Mouse (Mus musculus) midbrain, embryonic 16.5 days (tissue): ENCODE data around the gene Tnni3k. TPM values are rescaled to one million over a fixed set of nuclear protein-coding genes. Genes with fewer than 3 reads are reported as not detected.
"Not testable (repeated sequence)": the region's sequence is repeated elsewhere in the genome, so short reads cannot be mapped to it uniquely, and the experiment has no call there.

Experiments used
- ATAC-seq: fragments of 200-750 bp; cut with Nextera tagmentation; 2 replicates; pipeline ENCODE4 v1.8.0; 2017; ENCODE audit warnings: moderate TSS enrichment
- H3K27ac ChIP-seq: fragments of 300-500 bp; sonication (generic); 2 replicates; pipeline ENCODE4 v1.5.1; 2014; ENCODE audit warnings: mild to moderate bottlenecking, low read length, mixed read lengths
- H3K27me3 ChIP-seq: fragments of 300-500 bp; sonication (generic); 2 replicates; pipeline ENCODE4 v1.6.1; 2014; ENCODE audit warnings: low read depth, low read length, mixed read lengths; ENCODE audit not compliant: control insufficient read depth, insufficient read depth
- H3K36me3 ChIP-seq: fragments of 300-500 bp; sonication (generic); 2 replicates; pipeline ENCODE4 v1.6.1; 2014; ENCODE audit warnings: mild to moderate bottlenecking, low read length, moderate library complexity, mixed read lengths; ENCODE audit not compliant: control insufficient read depth, insufficient read depth
- H3K4me1 ChIP-seq: fragments of 300-500 bp; sonication (generic); 2 replicates; pipeline ENCODE4 v1.6.1; 2014; ENCODE audit warnings: mild to moderate bottlenecking, low read length, mixed read lengths; ENCODE audit not compliant: control insufficient read depth, insufficient read depth
- H3K4me2 ChIP-seq: fragments of 300-500 bp; sonication (generic); 2 replicates; pipeline ENCODE4 v1.6.1; 2014; ENCODE audit warnings: mild to moderate bottlenecking, low read length, mixed read lengths
- H3K4me3 ChIP-seq: fragments of 300-500 bp; sonication (generic); 2 replicates; pipeline ENCODE4 v1.5.1; 2014; ENCODE audit warnings: low read depth, mild to moderate bottlenecking, low read length, moderate library complexity, mixed read lengths
- H3K9ac ChIP-seq: fragments of 300-500 bp; sonication (generic); 2 replicates; pipeline ENCODE4 v1.6.1; 2014; ENCODE audit warnings: low read depth, low read length, mixed read lengths
- H3K9me3 ChIP-seq: fragments of 300-500 bp; sonication (generic); replicated peaks from 2 replicates; pipeline ENCODE4 v1.6.1; 2014; ENCODE audit warnings: mild to moderate bottlenecking, low read length, mixed read lengths; ENCODE audit not compliant: control insufficient read depth, poor library complexity, severe bottlenecking
- WGBS: fragments of 180-500 bp; shearing (Covaris S2); extraction: QIAGEN DNeasy Blood & Tissue Kit; methylation state at CpG from one replicate; pipeline ENCODE4 v1.1.7; 2014; 5-methylcytosine and 5-hydroxymethylcytosine counted together
- polyA plus RNA-seq: library from polyadenylated mRNA; unstranded; fragments of >200 nt; fragmentation: Nextera tagmentation; extraction: Ambion mirVana; gene quantifications from 2 replicates; pipeline ENCODE4 v1.2.1, GENCODE M21; 2015

Gene Tnni3k
- polyA plus RNA-seq, 1 experiment from 2014 or later, result 0.10 TPM

GRCm38 (mm10) chr3:154834373-154834772, 220.8 kb downstream of the Tnni3k start:
- no peaks in the 10 kb centered on the region for H3K4me1 ChIP-seq
- no peak overlapping the region for H3K4me2 ChIP-seq
- H3K9ac ChIP-seq, result no peak overlapping the region
- no peak overlapping the region for H3K27ac ChIP-seq
- 39% methylated on average over 9 of the region's 9 CpGs for WGBS
- no peaks in the 10 kb centered on the region for H3K9me3 ChIP-seq
- ATAC-seq, result peak; percentile 42; the same call in 1 of the 2 replicates
- H3K36me3 ChIP-seq, result no peaks in the 10 kb centered on the region
- no peaks in the 10 kb centered on the region for H3K27me3 ChIP-seq
- no peak overlapping the region for H3K4me3 ChIP-seq

GRCm38 (mm10) chr3:154825739-154826138, 229.5 kb downstream of the Tnni3k start:
- Histone ChIP-seq H3K4me1 (no peaks in the 10 kb centered on the region), H3K9me3 (no peaks in the 10 kb centered on the region), H3K9ac (no peak overlapping the region), H3K4me3 (no peak overlapping the region), H3K4me2 (no peak overlapping the region), H3K27ac (no peak overlapping the region), H3K36me3 (no peaks in the 10 kb centered on the region), H3K27me3 (no peaks in the 10 kb centered on the region)
- 73% methylated on average over 3 of the region's 3 CpGs for WGBS
- no peak for ATAC-seq

- no peaks in the 10 kb centered on the region for H3K36me3 ChIP-seq
- H3K27ac ChIP-seq, result no peak overlapping the region
- no peak for ATAC-seq
- WGBS, result 89% methylated on average over 4 of the region's 4 CpGs
- no peaks in the 10 kb centered on the region for H3K27me3 ChIP-seq
- H3K9ac ChIP-seq, result no peak overlapping the region
- H3K4me1 ChIP-seq, result no peaks in the 10 kb centered on the region
- no peak overlapping the region for H3K4me3 ChIP-seq
- no peaks in the 10 kb centered on the region for H3K9me3 ChIP-seq
- H3K4me2 ChIP-seq, result no peak overlapping the region
Measured at GRCm38 (mm10) chr3:154824713-154825112, 230.5 kb downstream of the Tnni3k start.

GRCm38 (mm10) chr3:154819684-154820083, 235.5 kb downstream of the Tnni3k start:
- H3K4me1 ChIP-seq, result peaks cover 25% of the 10 kb centered on the region
- not testable (repeated sequence) for H3K36me3 ChIP-seq, H3K4me2 ChIP-seq, ATAC-seq, H3K27ac ChIP-seq, H3K27me3 ChIP-seq, H3K9me3 ChIP-seq, H3K4me3 ChIP-seq, H3K9ac ChIP-seq
- WGBS, result 15% methylated on average over 5 of the region's 5 CpGs

GRCm38 (mm10) chr3:154817732-154818131, 237.5 kb downstream of the Tnni3k start:
- whole genome bisulfite sequencing, result 3% methylated on average over 7 of the region's 7 CpGs
- H3K27me3 ChIP-seq, result no peaks in the 10 kb centered on the region

GRCm38 (mm10) chr3:154816801-154817625, 238.2 kb downstream of the Tnni3k start:
- peak overlapping the region; percentile 28; the same call in 1 of the 2 replicates for H3K9ac ChIP-seq
- H3K9me3 ChIP-seq, result no peaks in the 10 kb centered on the region
- H3K36me3 ChIP-seq, result no peaks in the 10 kb centered on the region
- WGBS, result 10% methylated on average over 19 of the region's 19 CpGs
- peak; percentile 96 for ATAC-seq
- no peaks in the 10 kb centered on the region for H3K27me3 ChIP-seq
- peak overlapping the region; percentile 47 for H3K4me2 ChIP-seq
- H3K27ac ChIP-seq, result peak overlapping the region; percentile 77
- H3K4me1 ChIP-seq, result peaks cover 25% of the 10 kb centered on the region
- peak overlapping the region; percentile 14; the same call in 1 of the 2 replicates for H3K4me3 ChIP-seq

More at GRCm38 (mm10) chr3:154817732-154818131, 237.5 kb downstream of the Tnni3k start:
- H3K36me3 ChIP-seq, result no peaks in the 10 kb centered on the region
- H3K9me3 ChIP-seq, result no peaks in the 10 kb centered on the region
- H3K9ac ChIP-seq, result peak overlapping the region; percentile 28; the same call in 1 of the 2 replicates
- H3K4me3 ChIP-seq, result 0 out of 2 replicates have a peak overlapping the region, but pooled peaks have one; percentile 14
- peak overlapping the region; percentile 77 for H3K27ac ChIP-seq
- H3K4me2 ChIP-seq, result peak overlapping the region; percentile 47
- ATAC-seq, result peak; percentile 23
- H3K4me1 ChIP-seq, result peaks cover 25% of the 10 kb centered on the region

- ATAC-seq, result 0 out of 2 replicates have a peak, but pooled peaks have one; percentile 2
- H3K9ac ChIP-seq, result no peak overlapping the region
Measured at GRCm38 (mm10) chr3:154816231-154816630, 239.0 kb downstream of the Tnni3k start.

GRCm38 (mm10) chr3:154815606-154816005, 239.6 kb downstream of the Tnni3k start:
- peak overlapping the region; percentile 77 for H3K27ac ChIP-seq
- WGBS, result 53% methylated on average over 2 of the region's 2 CpGs
- ATAC-seq, result no peak

More at GRCm38 (mm10) chr3:154816231-154816630, 239.0 kb downstream of the Tnni3k start:
- Histone ChIP-seq H3K36me3 (no peaks in the 10 kb centered on the region), H3K4me2 (no peak overlapping the region), H3K4me1 (peaks cover 31% of the 10 kb centered on the region), H3K27ac (peak overlapping the region; percentile 77), H3K4me3 (no peak overlapping the region), H3K9me3 (no peaks in the 10 kb centered on the region), H3K27me3 (no peaks in the 10 kb centered on the region)
- WGBS, result 50% methylated on average over 3 of the region's 3 CpGs

GRCm38 (mm10) chr3:154812893-154813292, 242.3 kb downstream of the Tnni3k start:
- Histone ChIP-seq H3K9ac (no peak overlapping the region), H3K9me3 (no peaks in the 10 kb centered on the region), H3K36me3 (no peaks in the 10 kb centered on the region), H3K27ac (no peak overlapping the region), H3K27me3 (no peaks in the 10 kb centered on the region), H3K4me1 (peaks cover 42% of the 10 kb centered on the region), H3K4me3 (no peak overlapping the region), H3K4me2 (no peak overlapping the region)
- 65% methylated on average over 1 of the region's 1 CpGs for WGBS
- ATAC-seq, result no peak

More at GRCm38 (mm10) chr3:154815606-154816005, 239.6 kb downstream of the Tnni3k start:
- no peak overlapping the region for H3K4me2 ChIP-seq
- H3K27me3 ChIP-seq, result no peaks in the 10 kb centered on the region
- H3K4me1 ChIP-seq, result peaks cover 37% of the 10 kb centered on the region
- no peaks in the 10 kb centered on the region for H3K9me3 ChIP-seq
- no peak overlapping the region for H3K4me3 ChIP-seq
- no peak overlapping the region for H3K9ac ChIP-seq
- no peaks in the 10 kb centered on the region for H3K36me3 ChIP-seq
